Mouse (Mus musculus): ENCODE results near the gene Rusc2.

GRCm38 (mm10) chr4:43334771-43335170 lies 47.0 kb upstream of the Rusc2 start:
- TF ChIP-seq GATA1 (IDR thresholded peaks at IDR 0.05; ENCODE audit: borderline replicate concordance, low read length) = no peak
- TF ChIP-seq FLI1 (IDR thresholded peaks at IDR 0.05; ENCODE audit: low read length) = no peak

Data from megakaryocyte, embryonic 14.5 days (primary cell).